Mouse (Mus musculus) cortical plate, adult 2 months (tissue): ENCODE data around the gene Srrd. TPM values are rescaled to one million over a fixed set of nuclear protein-coding genes. Genes with fewer than 3 reads are reported as not detected.

ENCODE experiments used
- H3K27ac ChIP-seq: fragments of 200-500 bp; 2 replicates; pipeline ENCODE4 v1.5.1; 2012; ENCODE audit warnings: low read length, control low read depth, inconsistent platforms; ENCODE audit not compliant: insufficient read depth
- H3K4me1 ChIP-seq: fragments of 200-500 bp; 2 replicates; pipeline ENCODE4 v1.6.1; 2011; ENCODE audit warnings: low read length; ENCODE audit not compliant: control insufficient read depth, insufficient read depth
- H3K4me3 ChIP-seq: fragments of 200-500 bp; 2 replicates; pipeline ENCODE4 v1.5.1; 2011; ENCODE audit warnings: mild to moderate bottlenecking, low read length, control low read depth; ENCODE audit not compliant: insufficient read depth
- CTCF ChIP-seq: fragments of 200-500 bp; IDR thresholded peaks from 2 replicates; pipeline ENCODE4 v1.5.1; 2011; ENCODE audit warnings: mild to moderate bottlenecking, control low read depth, low read length; ENCODE audit not compliant: insufficient read depth; ENCODE audit errors: extremely low read depth
- POLR2A ChIP-seq: fragments of 200-500 bp; IDR thresholded peaks from 2 replicates; pipeline ENCODE4 v1.6.1; 2011; ENCODE audit warnings: mild to moderate bottlenecking, low read length, control low read depth; ENCODE audit not compliant: insufficient read depth; ENCODE audit errors: extremely low read depth
- polyA plus RNA-seq: library from polyadenylated mRNA; depleted of rRNA; stranded (reverse); fragments of >200 nt; gene quantifications from 2 replicates; pipeline ENCODE4 v1.2.3, GENCODE M21; 2012

Srrd gene
- polyA plus RNA-seq, 1 experiment: 61.9 TPM

DNA sequence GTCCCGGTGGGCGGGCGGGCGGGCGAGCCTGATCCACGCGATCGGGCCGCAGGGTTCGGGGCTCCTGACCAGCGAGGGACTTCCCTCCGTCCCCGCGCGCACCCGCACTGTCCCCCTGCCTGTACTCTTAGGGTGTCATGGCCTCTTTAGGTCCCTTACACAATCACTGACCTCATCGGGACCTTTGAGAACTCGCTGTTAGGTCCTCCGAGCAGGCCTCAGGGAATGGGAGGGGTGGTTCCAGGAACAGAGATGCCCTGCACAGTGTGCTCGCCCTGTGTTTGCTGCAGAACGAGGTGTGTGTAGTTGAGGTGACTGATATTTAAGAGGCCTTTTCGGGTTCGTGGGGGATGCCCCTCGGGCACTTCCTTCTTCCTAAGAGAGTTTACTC, 360 bp upstream of the Srrd start:
- Histone ChIP-seq H3K4me3 (peak overlapping the region; percentile 76), H3K27ac (no peak overlapping the region), H3K4me1 (peaks cover 7% of the 10 kb centered on the region)
- TF ChIP-seq POLR2A: no peak
- TF ChIP-seq CTCF: no peak

GRCm38 (mm10) chr5:112339215-112339614, 3.6 kb downstream of the Srrd start:
- H3K4me1 ChIP-seq: peaks cover 3% of the 10 kb centered on the region; the same call in 1 of the 2 replicates
- no peak for TF ChIP-seq CTCF
- no peak for TF ChIP-seq POLR2A
- no peak overlapping the region for H3K4me3 ChIP-seq
- H3K27ac ChIP-seq: no peak overlapping the region

DNA sequence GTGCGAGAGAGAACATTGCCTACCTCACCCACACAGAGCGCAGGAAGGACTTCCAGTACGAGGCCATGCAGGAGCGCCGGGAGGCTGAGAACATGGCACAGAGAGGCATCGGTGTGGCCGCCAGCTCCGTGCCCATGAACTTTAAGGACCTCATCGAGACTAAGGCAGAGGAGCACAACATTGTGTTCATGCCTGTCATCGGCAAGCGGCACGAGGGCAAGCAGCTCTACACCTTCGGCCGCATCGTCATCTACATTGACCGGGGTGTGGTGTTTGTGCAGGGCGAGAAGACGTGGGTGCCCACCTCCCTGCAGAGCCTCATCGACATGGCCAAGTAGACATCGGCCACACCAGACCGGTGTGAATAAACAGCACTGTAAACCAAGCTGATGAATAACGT, 5.8 kb downstream of the Srrd start:
- Histone ChIP-seq H3K4me3 (no peak overlapping the region), H3K27ac (no peak overlapping the region), H3K4me1 (peaks cover 1% of the 10 kb centered on the region; the same call in 1 of the 2 replicates)
- TF ChIP-seq POLR2A (no peak), CTCF (no peak)

DNA sequence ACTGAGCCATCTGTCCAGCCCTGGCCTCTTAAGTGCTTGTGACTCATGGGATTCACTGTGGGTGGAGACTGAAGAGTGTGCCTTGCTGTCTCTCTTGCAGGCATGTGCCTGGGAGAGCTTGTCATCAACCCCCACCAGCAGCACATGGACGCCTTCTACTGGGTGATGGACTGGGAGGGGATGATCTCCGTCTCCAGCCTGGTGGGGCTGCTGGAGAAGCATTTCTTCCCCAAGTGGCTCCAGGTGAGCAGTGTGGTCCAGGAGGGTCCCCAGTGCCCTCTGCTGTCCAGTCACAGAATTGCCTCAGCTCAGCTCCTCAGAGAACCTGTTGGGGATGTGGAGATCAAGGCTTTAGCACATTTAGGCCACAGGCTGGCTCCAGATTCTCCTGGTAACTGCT, 7.4 kb downstream of the Srrd start:
- Histone ChIP-seq H3K27ac (no peak overlapping the region), H3K4me3 (no peak overlapping the region), H3K4me1 (no peaks in the 10 kb centered on the region)
- TF ChIP-seq CTCF (peak; percentile 63), POLR2A (no peak)

DNA sequence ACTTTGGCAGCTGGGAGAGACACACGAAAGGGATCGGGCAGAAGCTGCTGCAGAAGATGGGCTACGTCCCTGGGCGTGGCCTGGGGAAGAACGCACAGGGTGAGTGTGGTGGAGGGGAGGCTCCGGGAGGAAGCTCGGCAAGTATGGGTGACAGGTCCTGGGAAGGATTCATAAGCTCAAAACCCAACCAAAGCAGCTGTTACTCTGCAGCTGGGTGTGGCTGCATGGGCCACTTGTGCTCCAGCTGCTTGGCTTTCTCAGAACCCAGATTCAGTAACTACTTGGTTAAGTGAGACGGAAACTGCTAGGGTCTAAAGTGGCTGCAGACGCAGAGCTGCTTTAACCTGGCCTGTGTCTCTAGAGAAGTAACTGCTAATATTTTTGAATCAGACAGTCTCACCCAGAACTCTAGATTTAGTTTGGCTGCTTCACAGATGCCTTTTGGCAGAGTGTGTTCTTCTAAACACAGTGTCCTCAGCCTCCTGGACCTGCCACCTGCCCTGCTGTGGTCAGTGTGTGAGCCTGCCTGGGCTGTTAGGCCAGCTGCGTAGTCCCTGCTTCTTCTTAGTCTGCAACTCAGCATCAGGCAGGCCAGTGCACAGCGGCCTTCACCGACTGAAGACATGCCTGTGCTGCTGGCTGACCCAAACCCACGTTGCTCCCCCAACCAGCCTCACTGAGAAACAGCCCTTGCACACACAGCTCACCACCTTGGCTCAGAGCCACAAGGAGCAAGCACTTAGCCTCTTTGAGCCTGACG, 12.9 kb downstream of the Srrd start:
- H3K4me3 ChIP-seq: no peak overlapping the region
- peaks cover 4% of the 10 kb centered on the region; the same call in 1 of the 2 replicates for H3K4me1 ChIP-seq
- H3K27ac ChIP-seq: no peak overlapping the region
- TF ChIP-seq CTCF (no peak), POLR2A (no peak)

DNA sequence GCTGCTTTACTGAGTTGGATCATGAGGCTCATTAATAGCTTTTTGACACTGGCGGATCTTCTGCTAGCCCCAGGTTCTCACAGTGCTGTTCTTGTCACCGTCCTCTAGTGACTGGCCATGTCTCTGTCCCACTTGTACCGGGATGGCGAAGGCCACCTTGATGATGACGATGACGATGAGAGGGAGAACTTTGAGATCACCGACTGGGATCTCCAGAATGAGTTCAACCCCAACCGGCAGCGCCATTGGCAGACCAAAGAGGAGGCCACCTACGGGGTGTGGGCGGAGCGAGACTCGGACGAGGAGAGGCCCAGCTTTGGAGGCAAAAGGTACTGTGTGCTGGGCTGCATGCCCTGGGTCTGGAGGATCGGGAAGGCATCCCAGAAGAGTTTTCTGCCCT, 15.0 kb downstream of the Srrd start:
- TF ChIP-seq POLR2A (no peak), CTCF (no peak)
- Histone ChIP-seq H3K4me1 (peaks cover 4% of the 10 kb centered on the region; the same call in 1 of the 2 replicates), H3K27ac (no peak overlapping the region), H3K4me3 (no peak overlapping the region)

DNA sequence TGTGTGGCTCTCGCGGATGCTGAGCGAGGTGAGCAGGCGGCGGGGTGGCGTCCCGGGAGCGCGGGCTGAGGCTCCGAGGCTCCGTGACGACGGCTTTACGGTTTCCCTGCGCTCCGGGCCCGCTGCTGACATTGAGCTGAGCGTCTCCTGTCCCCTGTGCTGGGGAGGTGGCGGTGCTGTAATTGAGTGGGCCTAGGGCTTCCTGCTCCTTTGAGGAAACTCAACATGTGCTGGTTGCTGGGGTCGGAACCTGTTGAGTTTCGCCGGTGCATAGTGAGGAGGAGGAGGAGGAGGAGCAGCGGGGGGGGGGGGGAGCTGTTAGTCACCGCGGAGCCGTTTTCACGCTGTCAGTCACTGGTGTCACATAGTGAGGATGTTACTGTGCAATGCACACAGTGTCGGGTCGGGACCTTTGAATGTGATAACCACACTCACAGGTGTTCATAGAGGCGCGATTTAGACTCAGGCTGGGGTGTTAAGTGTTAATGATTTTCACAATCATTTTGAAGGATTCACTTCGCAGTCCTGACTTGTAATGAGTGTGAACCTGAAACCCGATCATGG, 16.3 kb downstream of the Srrd start:
- H3K27ac ChIP-seq: no peak overlapping the region
- peak overlapping the region; percentile 50 for H3K4me3 ChIP-seq
- H3K4me1 ChIP-seq: peaks cover 6% of the 10 kb centered on the region
- TF ChIP-seq CTCF (no peak), POLR2A (no peak)

DNA sequence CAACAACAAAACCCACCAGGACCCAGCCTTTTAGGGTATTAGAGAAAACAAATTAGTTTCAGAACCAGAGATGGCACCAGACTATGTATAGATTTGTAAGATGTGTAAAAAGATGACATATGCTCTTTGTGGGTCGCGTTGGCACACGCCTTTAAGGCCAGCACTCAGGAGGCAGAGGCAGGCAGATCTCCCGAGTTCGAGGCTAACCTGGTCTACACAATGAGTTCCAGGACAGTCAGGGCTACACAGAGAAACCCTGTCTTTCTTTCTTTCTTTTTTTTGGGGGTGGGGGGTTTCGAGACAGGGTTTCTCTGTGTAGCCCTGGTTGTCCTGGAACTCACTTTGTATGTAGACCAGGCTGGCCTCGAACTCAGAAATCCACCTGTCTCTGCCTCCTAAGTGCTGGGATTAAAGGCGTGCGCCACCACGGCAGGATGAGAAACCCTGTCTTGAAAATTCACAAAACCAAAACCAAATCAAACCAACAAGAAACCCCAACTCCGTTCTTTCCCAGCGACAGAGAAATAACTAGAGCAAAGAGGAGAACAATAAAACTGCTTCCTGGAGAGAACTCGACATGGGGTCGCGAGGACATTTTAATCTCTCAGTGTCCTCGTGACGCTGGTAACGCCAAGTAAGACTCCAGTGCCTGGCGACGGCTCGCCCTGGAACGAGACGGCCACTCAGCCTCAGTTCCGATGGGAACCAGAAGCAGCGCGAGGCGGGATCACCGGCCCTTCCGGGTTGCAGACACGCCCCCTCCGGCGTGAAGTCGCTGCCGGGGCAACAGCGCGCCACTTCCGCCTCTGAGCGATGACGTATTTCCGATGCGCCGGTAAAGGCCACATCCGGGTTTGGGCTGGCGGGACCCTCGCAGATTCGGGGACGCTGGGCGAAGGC, 17.0 kb downstream of the Srrd start, which contains the start of gene Tfip11:
TSS of gene Tfip11 (plus strand) at position 813 of the 900 bp plus-strand sequence.
- H3K4me1 ChIP-seq: peaks cover 9% of the 10 kb centered on the region
- peak within 1 kb of the TSS; percentile 50 for H3K4me3 ChIP-seq
- TF ChIP-seq POLR2A: peak; percentile 82
- TF ChIP-seq CTCF: no peak
- H3K27ac ChIP-seq: peak within 1 kb of the TSS; percentile 26; the same call in 1 of the 2 replicates

GRCm38 (mm10) chr5:112324637-112325545, 17.9 kb downstream of the Srrd start:
- H3K4me3 ChIP-seq: no peak overlapping the region
- no peak overlapping the region for H3K27ac ChIP-seq
- H3K4me1 ChIP-seq: peaks cover 9% of the 10 kb centered on the region
- TF ChIP-seq POLR2A (no peak), CTCF (no peak)
